Mouse (Mus musculus) A20 (cell line): ENCODE data around the gene Pi16.
"Not testable (repeated sequence)": the region's sequence is repeated elsewhere in the genome, so short reads cannot be mapped to it uniquely, and the experiment has no call there.

ENCODE experiments used
- DNase-seq: peaks from one replicate; pipeline ENCODE4 v3.0.0-alpha.2; 2011; ENCODE audit warnings: low read depth, low spot score

Pi16 gene

GRCm38 (mm10) chr17:29317380-29317779 lies at the start of gene Pi16:
Gene Pi16 (plus strand): TSS chr17:29317680.
- DNase-seq = not testable (repeated sequence)

GRCm38 (mm10) chr17:29267931-29268681 lies 49.4 kb upstream of the Pi16 start:
- no peak for DNase-seq

- DNase-seq = peak; percentile 98
Observed at GRCm38 (mm10) chr17:29268682-29269348, 48.7 kb upstream of the Pi16 start, which contains the start of gene BC004004. Gene BC004004 (plus strand): TSS chr17:29268788.

GRCm38 (mm10) chr17:29269349-29269706 lies 48.2 kb upstream of the Pi16 start:
- DNase-seq = no peak

GRCm38 (mm10) chr17:29270148-29270698 lies 47.3 kb upstream of the Pi16 start:
- peak; percentile 82 for DNase-seq

GRCm38 (mm10) chr17:29273156-29273555 lies 44.3 kb upstream of the Pi16 start:
- DNase-seq = no peak

- no peak for DNase-seq
Observed at GRCm38 (mm10) chr17:29273889-29274288, 43.6 kb upstream of the Pi16 start.

- no peak for DNase-seq
Observed at GRCm38 (mm10) chr17:29280422-29280821, 37.1 kb upstream of the Pi16 start.

- DNase-seq = no peak
Observed at GRCm38 (mm10) chr17:29281541-29281940, 35.9 kb upstream of the Pi16 start.

- no peak for DNase-seq
Observed at GRCm38 (mm10) chr17:29282216-29282952, 35.1 kb upstream of the Pi16 start.

- DNase-seq = peak; percentile 39
Observed at GRCm38 (mm10) chr17:29291793-29292192, 25.7 kb upstream of the Pi16 start.

GRCm38 (mm10) chr17:29292996-29293395 lies 24.5 kb upstream of the Pi16 start:
- no peak for DNase-seq

- DNase-seq = no peak
Observed at GRCm38 (mm10) chr17:29293807-29294605, 23.5 kb upstream of the Pi16 start.

GRCm38 (mm10) chr17:29295835-29296234 lies 21.6 kb upstream of the Pi16 start:
- DNase-seq = no peak

- no peak for DNase-seq
Observed at GRCm38 (mm10) chr17:29297321-29297720, 20.2 kb upstream of the Pi16 start.

GRCm38 (mm10) chr17:29297813-29298212 lies 19.7 kb upstream of the Pi16 start:
- no peak for DNase-seq

- DNase-seq = no peak
Observed at GRCm38 (mm10) chr17:29299282-29299681, 18.2 kb upstream of the Pi16 start.

GRCm38 (mm10) chr17:29300926-29301325 lies 16.6 kb upstream of the Pi16 start:
- DNase-seq = no peak

GRCm38 (mm10) chr17:29301421-29301820 lies 16.1 kb upstream of the Pi16 start:
- no peak for DNase-seq

- DNase-seq = no peak
Observed at GRCm38 (mm10) chr17:29302149-29302548, 15.3 kb upstream of the Pi16 start.

GRCm38 (mm10) chr17:29303087-29303486 lies 14.4 kb upstream of the Pi16 start:
- no peak for DNase-seq
